Mouse (Mus musculus) CH12.LX (cell line): ENCODE results near the gene Lmf1.

ENCODE experiments used
- CTCF ChIP-seq, 2 experiments: IDR thresholded peaks in 1 of 2; conservative IDR thresholded peaks in 1 of 2; 2 replicates each; pipeline ENCODE4 v1.5.1; 2011 to 2012; ENCODE audit warnings: low read depth in 2 of 2, low read length in 2 of 2, improper control_type of control experiment in 1 of 2, inconsistent platforms in 1 of 2, mild to moderate bottlenecking in 1 of 2, moderate library complexity in 1 of 2
- POLR2A ChIP-seq: IDR thresholded peaks from 2 replicates; pipeline ENCODE4 v1.6.1; 2011; ENCODE audit warnings: low read depth, mild to moderate bottlenecking, improper control_type of control experiment, low read length
- SMC3 ChIP-seq: IDR thresholded peaks from 2 replicates; pipeline ENCODE4 v1.6.1; 2011; ENCODE audit warnings: low read depth, low read length, improper control_type of control experiment
- ZKSCAN1 ChIP-seq: IDR thresholded peaks from 2 replicates; pipeline ENCODE4 v1.6.1; 2012; ENCODE audit warnings: low read depth, inconsistent platforms, low read length, improper control_type of control experiment, borderline replicate concordance

- TF ChIP-seq ZKSCAN1 (no peak), CTCF (conservative IDR thresholded peaks at IDR 0.05 in 1 of 2, IDR thresholded peaks at IDR 0.05 in 1 of 2; ENCODE audit: low read depth in 2 of 2, low read length in 2 of 2) (no peak), POLR2A (no peak), SMC3 (no peak)
Measured at GRCm38 (mm10) chr17:25564481-25564880, 14.4 kb upstream of the Lmf1 start.
